Mouse (Mus musculus) erythroid progenitor cell, adult 5-6 weeks (primary cell): ENCODE data around the gene Bphl. TPM values are rescaled to one million over a fixed set of nuclear protein-coding genes. Genes with fewer than 3 reads are reported as not detected.
A peak's percentile ranks its signal among the peaks of the same experiment; 100 is the strongest.
"Not testable (repeated sequence)": the region's sequence is repeated elsewhere in the genome, so short reads cannot be mapped to it uniquely, and the experiment has no call there.

Source experiments
- ATAC-seq: replicated peaks from 2 replicates; pipeline ENCODE4 v1.8.0; 2016; ENCODE audit warnings: moderate number of reproducible peaks, mild to moderate bottlenecking, moderate TSS enrichment, inconsistent platforms; ENCODE audit not compliant: poor library complexity, low FRiP score, severe bottlenecking
- total RNA-seq, 2 experiments: library from RNA; stranded (forward) in 1 of 2; stranded (reverse) in 1 of 2; fragments of 150-400 nt in 1 of 2; fragments of 186-747, 209-891 nt in 1 of 2; gene quantifications; 2 replicates each; pipeline versions ENCODE4 v1.2.3 to v1.2.4; 2015 to 2017; ENCODE audit warnings: low replicate concordance in 2 of 2

Bphl gene
- total RNA-seq, 2 experiments from 2014 or later, result 2.7 to 25.6 TPM

DNA sequence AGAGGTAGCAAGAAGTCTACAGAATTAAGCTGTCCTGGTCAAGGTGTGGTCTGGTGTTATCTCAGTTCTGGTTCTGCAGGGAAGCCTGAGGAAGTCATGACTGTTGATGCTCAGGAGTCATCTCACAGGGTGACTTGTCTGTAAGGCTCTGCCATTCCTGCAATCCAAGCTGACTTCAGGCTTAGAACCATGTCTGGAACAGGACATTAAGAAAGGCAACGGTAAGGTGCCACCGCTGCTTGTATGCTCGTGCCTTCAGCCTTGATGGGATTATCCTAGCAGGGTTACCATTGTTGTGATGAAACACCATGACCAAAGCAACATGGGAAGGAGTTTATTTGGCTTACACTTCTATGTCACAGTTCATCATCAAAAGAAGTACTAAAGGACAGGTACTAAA, 10.1 kb downstream of the Bphl start:
- ATAC-seq, result no peak

DNA sequence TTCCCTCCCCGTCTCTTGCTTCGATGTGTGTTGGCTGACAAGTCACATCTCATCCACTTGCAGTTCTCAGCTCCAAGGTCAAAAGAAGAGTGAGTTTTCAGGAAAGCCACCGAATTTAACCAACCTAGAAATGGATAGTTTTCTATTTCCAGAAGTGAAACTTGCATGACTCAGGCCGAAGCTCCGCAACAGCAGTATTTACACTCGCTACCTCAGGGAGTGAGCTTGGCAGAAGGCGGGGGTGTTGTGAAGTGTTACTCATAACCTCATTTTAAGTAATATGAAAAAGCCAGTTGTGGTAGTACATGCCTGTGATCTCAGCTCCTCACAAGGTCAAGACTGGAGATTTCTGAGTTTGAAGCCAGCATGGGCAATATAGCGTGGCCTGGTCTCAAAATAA, 13.1 kb downstream of the Bphl start:
- ATAC-seq, result no peak

DNA sequence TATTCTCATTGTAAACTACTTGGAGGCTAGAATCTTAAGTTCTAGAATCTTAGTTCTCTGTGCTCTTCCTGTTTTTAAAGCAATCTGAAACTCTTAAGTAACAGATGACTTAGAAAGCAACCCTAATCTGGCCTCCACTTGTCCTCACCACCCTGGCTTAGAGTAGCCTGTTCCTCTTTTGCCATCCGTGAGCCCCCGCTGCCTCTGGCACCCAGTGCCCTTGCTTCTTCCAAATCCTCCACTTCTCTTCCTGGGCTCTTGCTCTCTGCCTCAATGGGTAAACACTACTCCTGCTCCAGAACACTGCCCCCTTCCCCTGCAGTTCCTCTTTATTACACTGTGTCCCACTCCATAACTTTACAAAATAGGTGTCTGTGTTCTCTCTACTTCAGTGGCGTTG, 14.3 kb downstream of the Bphl start:
- no peak for ATAC-seq

DNA sequence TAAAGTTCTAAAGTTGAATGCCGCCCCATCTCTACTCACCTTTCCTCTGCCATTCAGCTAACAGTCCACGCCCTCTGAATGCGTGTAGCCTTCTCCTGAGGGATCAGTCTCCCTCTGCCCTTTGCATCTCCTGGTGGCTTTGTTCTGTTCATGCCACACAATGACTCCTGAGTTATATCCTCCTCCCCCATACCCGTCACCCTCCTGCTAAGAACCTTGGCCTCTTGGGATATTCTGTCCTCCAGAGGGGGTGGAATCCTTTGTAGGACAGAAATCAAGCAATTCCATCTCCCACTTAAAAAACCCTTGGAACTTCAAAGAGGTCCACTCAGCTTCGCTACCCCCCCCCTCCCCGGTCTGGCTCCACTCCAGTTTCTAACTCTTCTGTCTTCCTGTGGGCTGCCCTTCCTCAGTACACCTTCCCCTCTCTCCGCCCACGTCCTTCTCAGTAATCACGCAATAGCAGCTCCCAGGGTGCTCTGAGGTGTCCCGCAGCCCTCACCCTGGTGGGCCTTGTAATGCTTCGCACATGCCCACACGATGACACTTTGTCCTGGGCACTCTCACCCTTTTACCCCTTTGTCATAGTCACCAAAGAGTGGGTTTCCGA, 16.4 kb downstream of the Bphl start:
- no peak for ATAC-seq

DNA sequence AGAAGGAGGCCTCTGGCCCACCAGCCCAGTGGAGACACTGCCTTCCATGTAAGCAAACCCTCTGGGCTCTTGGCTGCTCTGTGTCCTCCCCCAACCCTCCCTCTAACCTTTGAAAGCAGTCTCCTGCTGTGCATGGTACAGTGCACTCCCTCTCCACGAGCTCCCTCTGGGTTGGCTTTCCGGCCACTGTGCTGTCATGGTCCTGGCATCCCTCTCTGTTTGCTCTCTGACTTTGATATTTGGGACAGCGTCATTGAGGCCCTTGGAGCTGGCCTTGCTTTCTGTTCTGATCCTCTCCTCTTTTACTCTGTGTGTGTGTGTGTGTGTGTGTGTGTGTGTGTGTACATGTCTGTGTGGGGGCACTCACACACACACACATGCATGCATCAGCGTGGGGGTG, 17.0 kb downstream of the Bphl start:
- no peak for ATAC-seq

DNA sequence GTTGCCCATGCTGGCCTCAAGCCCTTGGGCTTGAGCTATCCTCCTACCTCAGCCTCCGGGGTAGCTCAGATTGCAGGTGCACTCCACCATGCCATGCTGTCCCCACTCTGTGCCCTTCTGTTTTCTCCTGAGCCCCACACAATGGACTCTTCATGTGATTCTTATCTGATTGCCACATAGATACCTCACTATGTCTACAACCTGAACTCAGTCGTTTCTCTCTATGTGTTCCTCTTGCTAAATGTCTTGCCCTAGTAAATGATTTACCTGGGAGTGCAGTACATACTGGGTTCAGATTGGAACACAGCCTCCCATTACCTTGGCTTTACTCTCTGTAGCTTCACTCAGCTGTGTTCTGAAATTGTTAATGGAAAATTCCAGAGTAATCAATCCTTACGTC, 17.6 kb downstream of the Bphl start:
- no peak for ATAC-seq

DNA sequence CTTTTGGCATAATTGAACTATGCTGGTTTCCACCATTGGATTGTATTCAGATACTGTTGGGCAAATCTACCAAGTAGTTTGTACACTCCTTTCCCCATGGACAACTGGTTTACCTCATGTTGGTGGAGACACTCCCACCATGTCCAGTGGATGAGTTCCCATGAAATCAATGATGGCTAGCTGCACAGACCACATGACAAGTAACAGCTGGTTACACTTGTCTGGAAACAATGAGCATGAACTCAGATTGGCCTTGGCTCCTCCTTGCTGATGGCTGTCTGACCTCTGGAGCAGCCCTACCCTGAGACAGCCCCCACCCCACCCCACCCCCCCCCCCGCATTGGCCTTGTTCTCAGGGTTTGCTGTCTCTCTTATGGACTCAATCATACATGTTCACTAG, 19.9 kb downstream of the Bphl start:
- no peak for ATAC-seq

DNA sequence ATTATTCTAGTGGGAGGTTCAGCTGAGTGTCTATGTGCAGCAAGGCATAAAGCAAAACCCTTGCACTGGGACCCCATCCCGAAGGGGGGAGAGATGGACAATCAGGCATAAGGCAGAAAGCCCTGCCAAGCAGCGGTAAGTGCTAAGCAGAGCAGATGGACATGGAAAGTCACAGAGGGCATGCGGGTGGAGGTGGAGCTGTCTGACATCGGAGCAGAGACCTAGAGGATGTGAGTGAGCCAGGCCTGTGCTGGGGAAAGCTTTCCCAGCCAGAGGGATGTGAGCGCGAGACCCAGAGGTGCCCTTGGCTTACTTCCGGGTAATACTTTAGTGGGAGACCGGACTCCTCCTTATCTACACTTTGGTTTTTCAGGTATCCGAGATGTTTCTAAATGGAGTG, 22.7 kb downstream of the Bphl start:
- ATAC-seq, result no peak

DNA sequence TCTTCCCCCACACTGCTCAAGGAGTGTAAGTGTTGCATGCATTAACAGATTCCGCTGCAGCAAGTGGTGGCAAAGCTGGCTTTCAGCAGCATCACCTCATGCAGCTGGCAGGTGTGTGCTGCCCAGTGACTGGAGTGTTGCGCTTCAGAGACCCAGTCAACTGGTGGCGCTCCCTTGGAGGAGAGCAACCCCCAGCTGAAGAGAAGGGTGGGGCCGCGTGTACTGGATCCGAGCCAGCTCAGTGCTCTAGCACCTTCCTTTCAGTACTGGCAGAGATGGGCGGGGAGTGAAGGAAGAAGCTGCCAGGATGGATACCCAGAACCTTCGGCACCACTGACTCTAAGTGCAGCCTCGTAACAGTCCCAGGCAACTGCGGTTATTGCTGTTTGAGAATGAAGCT, 25.1 kb downstream of the Bphl start:
- no peak for ATAC-seq

DNA sequence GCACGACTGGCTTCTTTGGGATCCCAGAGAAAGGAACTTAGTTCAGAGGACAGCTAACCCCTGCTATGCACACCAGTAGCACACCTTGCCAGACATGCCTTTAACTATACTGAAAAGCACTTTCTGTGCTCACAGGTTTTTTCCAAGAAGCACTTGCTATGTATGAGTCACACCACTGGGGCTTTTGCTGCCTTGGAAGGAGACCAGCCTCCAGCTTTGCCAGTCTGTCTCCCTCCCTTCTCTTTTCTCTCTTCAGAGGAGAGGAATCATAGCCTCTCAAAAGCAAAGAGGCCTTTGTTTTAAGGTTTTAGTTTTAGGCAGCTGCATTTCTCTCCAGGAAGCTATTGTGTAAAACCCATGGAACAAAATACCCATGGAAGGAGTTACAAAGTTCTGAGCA, 29.0 kb downstream of the Bphl start:
- ATAC-seq, result no peak

DNA sequence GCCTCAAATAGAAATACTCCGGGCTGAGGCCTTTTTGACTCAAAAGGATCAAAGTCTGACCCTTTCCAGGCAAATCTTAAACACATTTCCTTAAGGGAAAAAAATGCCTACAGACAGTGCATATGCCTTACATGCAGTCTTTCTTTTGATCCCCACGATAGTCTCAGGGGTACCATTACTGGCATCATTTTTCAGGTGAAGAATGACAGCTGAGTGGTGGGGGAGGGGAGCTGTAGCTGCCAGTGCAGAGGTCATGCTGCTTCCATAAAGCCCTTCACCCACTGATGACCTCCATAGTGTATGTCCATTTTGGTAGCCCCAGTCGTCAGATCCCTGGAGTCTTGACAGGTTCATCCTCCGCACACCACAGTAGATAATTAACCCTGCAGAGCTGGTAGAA, 32.9 kb downstream of the Bphl start:
- ATAC-seq, result no peak

DNA sequence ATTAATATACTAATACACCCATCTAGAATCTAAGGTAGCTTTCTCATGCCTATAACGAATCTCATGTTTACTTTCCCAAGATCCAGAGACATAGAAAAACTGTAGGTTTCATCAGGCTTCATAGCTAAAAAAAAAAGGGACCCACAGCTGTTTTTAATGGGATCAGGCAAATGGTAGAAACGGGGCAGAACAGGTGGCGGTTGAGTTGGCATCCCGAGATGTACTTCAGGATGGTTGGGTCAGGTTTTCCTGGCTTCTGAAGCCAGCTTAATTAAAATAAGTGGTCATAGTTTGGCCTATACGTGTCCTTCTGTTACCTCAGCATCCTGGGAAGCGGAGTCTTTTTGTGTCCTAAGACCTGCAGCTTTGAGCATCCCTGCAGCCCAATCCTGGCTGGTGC, 34.4 kb downstream of the Bphl start:
- ATAC-seq, result no peak

DNA sequence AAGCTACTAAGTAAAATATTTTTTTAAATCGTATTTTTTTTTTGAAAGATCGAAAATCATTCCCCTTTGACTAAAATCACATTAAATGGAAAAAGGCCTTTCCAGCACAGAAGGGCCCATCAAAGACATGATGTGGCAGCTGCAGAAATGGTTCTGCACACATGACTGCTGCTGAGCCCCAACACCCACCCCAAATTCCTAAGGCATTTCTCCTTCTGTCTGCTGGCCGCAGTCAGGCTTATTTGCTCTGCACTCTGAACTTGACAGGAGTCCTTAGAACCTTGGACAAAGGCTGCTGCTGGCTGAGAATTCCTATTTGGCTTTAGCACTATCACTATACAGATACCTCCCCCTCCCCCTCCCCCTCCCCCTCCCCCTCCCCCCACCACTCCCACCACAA, 35.5 kb downstream of the Bphl start:
- ATAC-seq, result no peak

DNA sequence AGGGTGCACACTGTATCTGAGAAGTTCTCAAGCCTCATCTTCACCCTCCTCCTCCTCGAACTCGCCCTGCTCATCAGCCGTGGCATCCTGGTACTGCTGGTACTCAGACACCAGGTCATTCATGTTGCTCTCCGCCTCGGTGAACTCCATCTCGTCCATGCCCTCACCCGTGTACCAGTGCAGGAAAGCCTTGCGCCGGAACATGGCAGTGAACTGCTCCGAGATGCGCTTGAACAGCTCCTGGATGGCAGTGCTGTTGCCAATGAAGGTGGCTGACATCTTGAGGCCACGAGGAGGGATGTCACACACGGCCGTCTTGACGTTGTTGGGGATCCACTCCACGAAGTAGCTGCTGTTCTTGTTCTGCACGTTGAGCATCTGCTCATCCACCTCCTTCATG, 37.0 kb downstream of the Bphl start:
- not testable (repeated sequence) for ATAC-seq

DNA sequence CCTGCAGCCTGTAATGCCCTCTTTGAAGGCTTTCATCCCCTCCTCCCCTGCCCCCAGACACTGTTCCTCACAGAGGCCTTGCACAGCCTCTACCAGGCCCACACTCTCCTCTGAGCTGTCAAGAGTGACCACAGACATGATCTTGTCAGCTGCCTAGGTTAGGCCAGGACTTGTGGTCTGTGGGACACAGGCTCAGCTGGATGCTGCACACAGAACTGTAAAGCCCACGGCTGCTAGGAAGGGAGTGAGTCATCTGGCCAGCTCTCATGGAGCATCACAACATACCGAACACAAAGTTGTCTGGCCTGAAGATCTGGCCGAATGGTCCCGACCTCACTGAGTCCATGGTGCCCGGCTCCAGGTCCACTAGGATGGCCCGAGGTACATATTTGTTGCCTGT, 38.5 kb downstream of the Bphl start:
- not testable (repeated sequence) for ATAC-seq

DNA sequence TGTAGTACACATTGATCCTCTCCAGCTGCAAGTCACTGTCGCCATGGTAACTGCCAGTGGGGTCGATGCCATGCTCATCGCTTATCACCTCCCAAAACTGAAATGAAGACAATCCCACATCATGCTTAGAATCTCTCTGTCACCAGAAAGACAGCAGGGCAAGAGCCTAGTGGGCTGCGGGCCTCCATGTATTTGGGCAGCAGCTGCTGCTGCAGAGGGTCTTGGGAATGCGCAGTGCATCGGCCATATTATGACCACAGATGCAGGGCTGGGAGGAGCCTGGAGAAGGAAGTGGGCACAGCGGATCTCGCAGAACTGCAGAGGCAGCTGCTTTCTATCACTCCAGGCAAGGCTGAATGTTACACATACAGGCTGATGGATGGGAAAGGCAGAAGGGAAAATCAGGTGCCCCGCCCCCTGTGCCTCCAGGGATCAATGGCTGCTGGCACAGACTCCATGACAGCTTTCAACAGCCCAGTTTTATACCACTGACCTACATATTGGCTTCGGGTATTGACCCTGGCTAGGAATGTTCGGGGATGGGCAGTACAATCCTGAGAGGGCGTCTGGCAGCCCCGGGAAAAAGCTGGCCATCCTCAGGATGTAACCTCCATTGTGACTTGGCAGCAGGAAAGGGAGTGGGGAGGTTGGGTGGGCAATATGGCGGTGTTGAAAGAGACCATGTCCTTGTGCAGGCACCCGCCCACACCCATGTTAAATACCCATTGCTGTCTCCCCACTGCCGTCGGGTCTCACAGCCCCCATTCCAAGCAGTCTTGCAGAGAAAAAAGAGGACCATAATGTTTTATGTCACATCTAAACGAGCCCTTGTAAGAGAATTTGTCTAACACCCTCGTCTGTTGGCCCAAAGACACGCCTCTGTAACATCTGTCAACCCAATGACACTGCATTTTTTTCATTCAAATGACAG, 39.4 kb downstream of the Bphl start:
- ATAC-seq, result peak; percentile 54

DNA sequence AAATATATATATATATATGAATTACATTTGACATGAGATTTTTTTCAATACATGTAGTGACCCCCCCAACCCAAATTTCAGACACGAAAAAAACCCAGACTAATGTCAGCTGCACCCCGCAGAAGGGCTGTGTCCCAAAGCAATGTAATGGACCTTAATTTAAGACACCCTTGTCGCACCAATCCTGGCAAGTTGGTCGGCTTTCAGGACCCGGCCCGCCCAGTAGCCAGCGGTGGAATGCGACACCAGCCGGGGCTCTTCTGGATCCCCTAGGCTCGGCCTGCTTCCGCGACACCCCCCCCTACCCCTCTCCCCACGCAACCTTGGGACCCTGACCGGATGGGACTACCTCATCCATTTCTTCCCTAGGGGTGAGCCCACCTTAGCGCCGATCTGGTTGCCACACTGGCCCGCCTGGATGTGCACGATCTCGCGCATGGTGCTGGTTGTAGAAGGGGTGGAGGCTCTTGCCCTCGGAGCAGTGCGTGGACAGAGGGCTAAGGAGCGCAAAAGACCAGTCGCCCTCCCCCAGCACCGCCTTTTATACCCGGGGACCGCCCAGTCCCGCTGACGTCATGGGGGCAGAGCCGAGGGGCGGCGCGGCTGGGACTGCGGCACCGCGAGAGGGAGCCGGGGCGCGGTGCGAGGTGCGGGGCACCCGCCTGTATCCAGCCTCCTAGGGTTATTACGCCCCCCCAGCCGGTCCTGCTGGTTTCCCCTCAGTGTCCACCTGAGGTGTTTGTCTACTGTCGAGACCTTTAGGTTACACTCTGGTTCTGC, 40.3 kb downstream of the Bphl start, which contains the start of gene Tubb2a:
Tubb2a (minus strand) TSS at position 516 of the 780 bp plus-strand sequence.
- ATAC-seq, result peak; percentile 89

DNA sequence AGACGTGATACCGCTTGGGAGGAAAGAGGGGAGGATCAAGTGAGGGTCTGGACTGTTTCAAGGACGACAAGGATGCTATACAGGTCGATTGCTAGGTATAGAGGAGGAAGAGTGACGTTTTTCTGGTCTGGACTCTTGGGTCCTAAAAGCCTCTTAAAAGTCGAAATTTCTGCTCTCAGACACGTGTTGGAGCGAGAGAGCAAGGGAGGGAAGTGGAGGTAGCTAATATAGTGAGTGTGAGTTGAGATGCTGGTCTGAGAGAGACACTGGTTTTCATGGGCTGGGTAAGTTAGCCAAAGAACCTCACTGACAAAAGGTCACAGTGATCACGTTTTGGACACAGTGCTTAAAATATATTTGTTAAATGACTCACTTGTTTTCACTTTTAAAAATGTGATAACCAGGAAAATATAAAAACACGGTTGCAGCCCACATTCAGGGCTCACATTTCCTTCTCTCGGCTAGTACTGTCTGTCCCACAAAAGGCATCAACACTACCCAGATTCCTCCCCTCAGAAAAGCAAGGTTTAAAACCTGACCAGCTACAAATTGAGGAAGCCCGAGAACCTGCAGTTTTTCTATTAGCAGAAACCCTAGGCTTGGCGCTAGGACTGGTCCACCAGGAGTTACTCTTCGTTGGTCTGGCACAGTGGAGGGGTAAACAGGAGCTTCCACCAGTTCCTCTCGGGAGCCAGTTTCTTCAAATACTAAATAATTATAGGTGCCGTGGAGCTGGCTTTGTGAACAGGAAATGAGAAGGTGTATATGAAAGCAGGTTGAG, 41.3 kb downstream of the Bphl start:
- ATAC-seq, result no peak

DNA sequence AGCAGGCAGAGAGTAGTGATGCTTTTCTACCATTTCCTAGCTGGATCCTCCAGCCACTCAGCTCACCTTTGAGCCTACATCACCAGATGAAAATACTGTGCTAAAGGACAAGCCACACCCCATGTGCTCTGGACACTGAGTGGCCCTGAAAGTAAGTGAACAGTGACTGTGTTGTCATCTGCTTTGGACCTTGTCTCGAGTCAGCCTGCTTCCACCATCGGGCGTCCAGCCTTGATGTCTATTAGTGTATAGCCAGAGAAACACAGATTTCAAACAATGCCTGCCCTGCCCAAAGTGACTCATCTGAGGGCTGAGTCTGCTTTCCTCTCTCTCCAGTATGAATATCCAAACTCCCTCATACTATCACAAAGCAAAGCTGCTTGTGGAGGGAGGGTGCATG, 42.4 kb downstream of the Bphl start:
- ATAC-seq, result no peak

DNA sequence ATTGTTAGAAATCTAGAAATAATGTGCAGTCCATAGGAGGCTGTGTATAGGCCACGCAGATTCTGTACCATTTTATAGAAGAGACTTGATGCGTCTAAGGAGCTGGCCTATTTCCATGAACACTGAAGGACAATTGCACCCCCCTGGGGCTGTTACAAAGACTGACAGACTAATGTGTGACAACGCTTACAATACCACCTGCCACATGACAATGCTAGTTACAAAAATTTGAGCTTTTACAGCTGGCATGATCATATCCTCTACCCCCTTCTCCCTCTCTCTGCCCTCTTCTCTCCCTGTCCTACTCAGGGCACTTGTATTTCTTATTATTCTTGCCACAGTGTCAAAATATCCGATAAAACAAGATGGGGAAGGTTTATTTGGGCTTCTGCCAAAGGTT, 44.5 kb downstream of the Bphl start:
- no peak for ATAC-seq
